Mouse (Mus musculus) bone marrow, adult 2 months (tissue): Measurements from ENCODE around the gene Atp2b2. TPM values are rescaled to one million over a fixed set of nuclear protein-coding genes. Genes with fewer than 3 reads are reported as not detected.

Experiments
- H3K27ac ChIP-seq: fragments of 200-500 bp; 2 replicates; pipeline ENCODE4 v1.5.1; 2012; ENCODE audit warnings: low read depth, mild to moderate bottlenecking, control low read depth, inconsistent platforms, low read length; ENCODE audit not compliant: control insufficient read depth, poor library complexity, insufficient read depth
- H3K4me1 ChIP-seq: fragments of 200-500 bp; 2 replicates; pipeline ENCODE4 v1.6.1; 2011; ENCODE audit warnings: low read length; ENCODE audit not compliant: control insufficient read depth, insufficient read depth
- H3K4me3 ChIP-seq: fragments of 200-500 bp; replicated peaks from 2 replicates; pipeline ENCODE3; 2011; ENCODE audit warnings: mild to moderate bottlenecking, low read depth, low read length, control low read depth; ENCODE audit not compliant: control insufficient read depth
- CTCF ChIP-seq: fragments of 200-500 bp; IDR thresholded peaks from 2 replicates; pipeline ENCODE4 v1.5.1; 2011; ENCODE audit warnings: low read length, control low read depth; ENCODE audit not compliant: control insufficient read depth, insufficient read depth
- POLR2A ChIP-seq: fragments of 200-500 bp; IDR thresholded peaks from 2 replicates; pipeline ENCODE4 v1.6.1; 2011; ENCODE audit warnings: low read depth, mild to moderate bottlenecking, control low read depth, low read length, borderline replicate concordance; ENCODE audit not compliant: control insufficient read depth
- WGBS: fragments of 180-500 bp; shearing (Covaris S2); methylation state at CpG from one replicate; pipeline ENCODE4 v1.1.7; 2018; 5-methylcytosine and 5-hydroxymethylcytosine counted together
- polyA plus RNA-seq: library from polyadenylated mRNA; stranded (reverse); fragments of >200 nt; gene quantifications from 2 replicates; pipeline ENCODE4 v1.2.4, GENCODE M21; 2011; ENCODE audit warnings: low replicate concordance; ENCODE audit not compliant: missing spikeins, insufficient read depth, insufficient read length

Atp2b2 gene
- polyA plus RNA-seq, 1 experiment, result 0.92 TPM

- H3K27ac ChIP-seq, result no peak overlapping the region
- H3K4me1 ChIP-seq, result no peaks in the 10 kb centered on the region
- H3K4me3 ChIP-seq, result no peak overlapping the region
- WGBS, result 43% methylated on average over 7 of the region's 7 CpGs
- no peak for TF ChIP-seq CTCF
Observed at GRCm38 (mm10) chr6:114000304-114000703, 42.1 kb downstream of the Atp2b2 start.

GRCm38 (mm10) chr6:113998413-113998812 is 44.0 kb downstream of the Atp2b2 start:
- TF ChIP-seq CTCF (no peak), POLR2A (no peak)
- WGBS, result 66% methylated on average over 2 of the region's 2 CpGs
- no peak overlapping the region for H3K27ac ChIP-seq
- H3K4me3 ChIP-seq, result no peak overlapping the region
- H3K4me1 ChIP-seq, result no peaks in the 10 kb centered on the region

GRCm38 (mm10) chr6:113994176-113994575 is 48.2 kb downstream of the Atp2b2 start:
- H3K4me1 ChIP-seq, result no peaks in the 10 kb centered on the region
- no peak for TF ChIP-seq CTCF
- no peak for TF ChIP-seq POLR2A
- no peak overlapping the region for H3K4me3 ChIP-seq
- 73% methylated on average over 5 of the region's 5 CpGs for WGBS
- no peak overlapping the region for H3K27ac ChIP-seq

GRCm38 (mm10) chr6:113992101-113992500 is 50.3 kb downstream of the Atp2b2 start:
- TF ChIP-seq POLR2A (no peak), CTCF (no peak)
- Histone ChIP-seq H3K4me3 (no peak overlapping the region), H3K4me1 (no peaks in the 10 kb centered on the region), H3K27ac (no peak overlapping the region)
- 69% methylated on average over 2 of the region's 2 CpGs for WGBS

GRCm38 (mm10) chr6:113991482-113991881 is 50.9 kb downstream of the Atp2b2 start:
- WGBS, result 75% methylated on average over 11 of the region's 11 CpGs
- no peak overlapping the region for H3K27ac ChIP-seq
- no peaks in the 10 kb centered on the region for H3K4me1 ChIP-seq
- H3K4me3 ChIP-seq, result no peak overlapping the region
- TF ChIP-seq CTCF (no peak), POLR2A (no peak)

- no peaks in the 10 kb centered on the region for H3K4me1 ChIP-seq
- H3K4me3 ChIP-seq, result no peak overlapping the region
- H3K27ac ChIP-seq, result no peak overlapping the region
- peak; percentile 38 for TF ChIP-seq CTCF
- no peak for TF ChIP-seq POLR2A
- WGBS, result 10% methylated on average over 1 of the region's 1 CpGs
Observed at GRCm38 (mm10) chr6:113990044-113990443, 52.4 kb downstream of the Atp2b2 start.

- Histone ChIP-seq H3K27ac (no peak overlapping the region), H3K4me1 (no peaks in the 10 kb centered on the region), H3K4me3 (no peak overlapping the region)
- WGBS, result 68% methylated on average over 2 of the region's 2 CpGs
- TF ChIP-seq POLR2A (no peak), CTCF (no peak)
Observed at GRCm38 (mm10) chr6:113988521-113988920, 53.9 kb downstream of the Atp2b2 start.

- WGBS, result 73% methylated on average over 4 of the region's 4 CpGs
- TF ChIP-seq CTCF, result no peak
- no peak for TF ChIP-seq POLR2A
- no peak overlapping the region for H3K27ac ChIP-seq
- H3K4me3 ChIP-seq, result no peak overlapping the region
- H3K4me1 ChIP-seq, result no peaks in the 10 kb centered on the region
Observed at GRCm38 (mm10) chr6:113986671-113987070, 55.7 kb downstream of the Atp2b2 start.

GRCm38 (mm10) chr6:113978673-113979072 is 63.7 kb downstream of the Atp2b2 start:
- whole genome bisulfite sequencing, result 82% methylated on average over 8 of the region's 8 CpGs
- H3K4me3 ChIP-seq, result no peak overlapping the region
- no peak overlapping the region for H3K27ac ChIP-seq
- H3K4me1 ChIP-seq, result no peaks in the 10 kb centered on the region
- no peak for TF ChIP-seq CTCF
- TF ChIP-seq POLR2A, result no peak
